Mouse (Mus musculus) embryo, embryonic 11.5 days (tissue): ENCODE measurements at regions not wholly inside any gene's neighbourhood (a gene's known extent, or its start where the extent isn't known, plus 50 kb on each side); places are given as distances from the start of the nearest gene placed in this dataset.

ENCODE experiments used
- DNase-seq: peaks from one replicate; pipeline ENCODE4 v3.0.0-alpha.2; 2012; ENCODE audit warnings: low read depth, low spot score

- DNase-seq: no peak
Observed at GRCm38 (mm10) chr14:71432364-71432763, 832.7 kb upstream of the Fam160b2 start.
